Mouse (Mus musculus) liver (tissue): ENCODE data around the gene Zfp712.

Source experiments
- DNase-seq: peaks from one replicate; pipeline ENCODE4 v3.0.0-alpha.2; 2020; ENCODE audit warnings: mixed read lengths

Gene Zfp712

DNA sequence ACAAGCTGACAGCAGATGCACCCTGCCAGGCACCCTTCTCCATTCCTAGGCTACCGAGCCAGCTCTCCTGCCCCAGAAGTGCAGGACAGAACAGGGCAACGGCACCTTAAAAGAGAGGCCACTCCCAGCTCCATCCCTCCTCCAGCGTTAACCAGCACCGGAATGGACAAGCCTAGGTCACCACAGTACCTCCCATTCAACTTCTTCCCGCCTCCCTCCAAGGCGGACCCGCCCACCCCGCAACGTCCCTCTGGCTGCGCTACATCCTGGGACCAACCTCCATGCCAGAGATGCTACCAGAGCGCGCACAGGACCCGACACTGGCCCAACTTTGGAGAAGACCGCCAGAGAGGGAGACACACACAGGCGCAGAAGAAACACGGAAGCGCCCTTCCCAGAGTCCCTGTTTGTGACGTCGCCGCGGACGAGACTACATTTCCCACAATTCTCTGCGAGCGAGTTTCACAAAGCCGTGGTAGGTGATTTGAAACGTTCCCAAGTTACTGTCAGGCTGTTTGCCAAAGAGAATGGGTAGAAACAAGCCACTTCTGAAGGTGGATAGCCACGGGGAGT, at the start of gene Zfp712:
Gene Zfp712 (minus strand): TSS at position 385 of the 573 bp plus-strand sequence.
- peak; percentile 85 for DNase-seq

DNA sequence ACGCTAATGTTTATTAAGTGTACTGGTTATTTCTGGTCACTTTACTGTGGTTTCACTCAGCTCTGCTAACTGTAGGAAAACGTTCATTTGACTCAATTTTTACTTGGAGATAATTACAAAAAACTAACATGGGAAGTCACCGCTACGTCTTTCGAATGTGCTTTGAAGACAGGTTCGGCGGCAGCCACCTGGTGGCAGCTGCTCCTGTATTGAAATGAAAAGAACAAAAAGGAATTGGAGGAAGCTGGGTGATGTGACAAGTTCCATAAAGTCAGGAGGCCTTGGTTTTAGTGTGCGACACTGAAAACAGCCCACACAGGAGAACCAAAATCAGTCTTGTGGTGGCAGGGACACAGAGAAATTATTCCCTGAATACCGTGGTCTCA, 47.8 kb upstream of the Zfp712 start:
- peak; percentile 70 for DNase-seq

DNA sequence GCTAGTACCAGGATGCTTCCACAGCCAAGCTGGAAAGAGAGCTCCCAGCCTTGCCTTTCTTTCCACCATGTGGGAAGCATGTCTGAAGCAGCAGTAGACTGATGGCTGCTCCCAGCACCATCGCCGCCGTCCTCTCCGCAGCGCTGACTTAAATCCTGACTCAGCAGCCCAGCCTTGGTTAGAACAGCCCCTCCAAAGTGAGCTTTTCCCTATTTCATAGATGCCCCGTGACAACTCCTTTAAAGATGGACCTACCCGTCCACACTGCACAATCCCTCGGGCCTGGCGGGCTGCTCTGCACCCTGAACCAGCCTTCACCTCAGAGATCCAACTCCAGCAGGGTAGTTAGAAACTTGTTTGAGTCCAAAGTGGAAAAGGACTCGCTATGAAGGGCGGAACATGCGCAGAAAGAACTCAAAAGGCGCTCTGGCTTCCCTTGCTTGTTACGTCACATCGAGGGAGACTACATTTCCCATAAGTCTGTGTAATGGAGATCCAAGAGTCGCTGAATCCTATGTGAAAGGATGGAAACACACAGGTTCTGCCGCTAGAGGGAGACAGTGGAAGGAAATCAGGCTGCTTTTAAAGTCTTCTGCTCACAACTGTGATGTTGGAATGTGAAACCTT, 47.3 kb upstream of the Zfp712 start, which contains the start of gene Gm28557:
Gene Gm28557 (minus strand): TSS at position 411 of the 627 bp plus-strand sequence.
- DNase-seq, result peak; percentile 90

DNA sequence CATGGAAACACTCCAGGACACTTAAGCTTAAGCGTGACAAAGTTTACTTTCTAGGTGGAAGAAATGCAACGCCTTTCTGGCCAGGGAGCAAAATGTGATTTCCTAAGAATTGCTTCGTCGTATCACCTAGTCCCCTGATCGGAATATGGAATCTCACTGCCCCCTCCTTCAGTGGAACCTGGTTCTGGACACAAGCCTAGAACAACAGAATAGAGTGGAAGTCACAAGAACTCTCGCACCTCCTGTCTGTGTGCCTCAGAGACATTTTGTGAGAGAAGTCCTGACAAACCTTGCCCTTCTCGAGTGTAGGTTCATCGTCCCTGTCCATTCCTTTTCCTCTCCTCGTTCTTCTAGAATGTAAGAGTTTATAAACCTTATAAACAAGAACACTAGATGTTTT, 46.7 kb upstream of the Zfp712 start:
- DNase-seq, result peak; percentile 7

DNA sequence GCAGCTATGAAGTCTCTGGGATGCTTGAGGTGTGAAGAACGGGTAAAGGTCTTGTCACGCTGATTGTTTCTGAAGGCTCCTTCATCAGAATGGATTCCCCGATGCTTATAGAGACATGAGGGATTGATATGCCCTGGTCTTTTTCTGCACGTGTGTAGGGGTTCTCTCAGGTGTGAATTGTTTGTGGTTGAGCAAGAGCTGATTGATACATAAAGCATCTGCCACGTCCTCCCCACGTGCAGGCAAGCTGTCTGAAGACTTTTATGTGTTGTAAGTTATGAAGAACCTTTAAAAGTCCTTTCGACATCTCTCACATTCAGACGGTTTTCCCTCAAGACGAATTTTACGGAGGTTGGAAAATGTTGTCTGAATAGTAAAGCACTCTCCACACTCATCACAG, 36.9 kb upstream of the Zfp712 start, which contains the start of gene Zfp708:
Gene Zfp708 (minus strand): TSS at position 101 of the 400 bp plus-strand sequence.
- DNase-seq, result no peak

DNA sequence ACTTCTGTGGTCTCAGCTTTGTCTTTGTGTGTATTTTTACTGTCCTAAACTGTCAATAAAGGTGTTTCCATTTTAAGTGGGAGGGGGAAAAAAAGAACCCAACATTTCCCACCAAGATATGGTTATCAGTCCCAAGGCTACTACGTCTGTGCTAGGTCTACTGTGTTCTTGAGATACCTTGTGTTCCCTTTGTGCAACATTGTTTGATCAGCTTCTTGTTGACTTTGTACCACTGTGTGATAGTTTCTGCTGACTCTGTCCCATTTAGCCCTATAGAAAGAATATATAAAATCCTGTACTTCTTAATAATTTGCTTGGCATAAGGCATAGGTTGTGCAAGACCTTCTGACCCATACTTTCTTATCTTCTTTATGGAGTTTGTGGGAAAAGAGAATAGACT, 29.2 kb upstream of the Zfp712 start:
- no peak for DNase-seq

DNA sequence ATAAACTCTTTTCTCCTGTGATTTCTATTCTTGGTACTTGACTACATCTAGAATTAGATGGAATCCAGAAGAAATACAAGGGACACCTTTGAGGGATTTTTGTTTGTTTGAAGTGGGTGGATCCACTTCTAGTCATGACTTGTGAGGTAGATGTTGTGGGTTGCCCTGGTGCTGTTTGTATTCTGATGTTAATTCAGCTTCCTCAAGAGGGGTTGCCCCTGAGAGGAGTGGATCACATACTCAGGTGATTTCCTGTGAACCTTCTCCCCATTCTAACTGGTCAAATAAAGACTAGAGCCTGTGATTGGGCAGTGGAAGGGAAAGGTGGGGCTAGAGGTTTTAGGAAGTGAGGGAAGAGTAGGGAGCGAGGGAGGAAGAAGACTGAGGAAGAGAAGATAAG, 21.0 kb upstream of the Zfp712 start:
- no peak for DNase-seq

DNA sequence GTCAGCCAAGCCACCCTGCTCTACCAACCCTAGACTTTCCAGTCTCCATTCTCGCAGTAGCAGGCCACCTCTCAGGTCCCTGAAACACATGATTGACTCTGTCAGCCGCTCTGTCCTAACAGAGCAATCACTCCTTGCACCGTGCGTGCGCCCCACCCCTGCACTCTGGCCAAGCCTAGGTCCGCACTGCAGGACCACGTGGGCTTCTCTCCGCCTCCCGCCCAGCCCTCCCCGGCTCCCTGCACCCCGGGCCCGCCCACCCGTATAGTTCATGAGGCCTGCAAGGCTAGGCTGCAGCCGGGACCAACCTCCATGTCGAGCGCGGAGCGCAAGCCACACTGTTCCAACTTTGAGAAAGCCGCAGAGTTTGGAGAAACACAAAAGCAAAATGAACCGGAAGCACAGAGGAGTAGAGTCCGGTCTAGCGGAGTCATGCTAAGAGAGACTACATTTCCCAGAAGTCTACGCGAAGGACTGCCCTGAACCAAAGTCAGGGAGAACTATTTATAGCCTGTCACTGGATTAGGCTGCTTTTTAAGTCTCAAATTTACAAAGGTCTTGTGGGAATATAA, 20.3 kb upstream of the Zfp712 start:
- DNase-seq, result peak; percentile 86

DNA sequence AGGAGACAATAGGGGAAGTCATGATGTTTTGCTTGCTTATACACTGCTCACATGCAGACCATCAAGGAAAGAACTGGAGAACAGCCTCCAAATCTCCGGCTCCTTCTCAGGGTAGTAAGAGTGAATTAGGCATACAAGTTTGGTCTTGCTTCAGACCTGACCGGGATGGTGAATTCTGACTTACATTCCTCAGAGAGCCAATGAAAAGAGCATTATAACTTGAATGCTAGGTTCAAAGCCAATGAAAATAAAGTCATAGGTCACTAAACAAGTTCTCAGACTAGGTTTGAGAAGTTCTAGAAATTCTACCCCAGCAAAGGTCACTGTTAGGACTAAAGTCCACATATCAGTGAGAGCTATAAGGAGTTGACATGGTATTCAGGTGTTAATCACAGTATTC, 16.3 kb upstream of the Zfp712 start:
- no peak for DNase-seq

DNA sequence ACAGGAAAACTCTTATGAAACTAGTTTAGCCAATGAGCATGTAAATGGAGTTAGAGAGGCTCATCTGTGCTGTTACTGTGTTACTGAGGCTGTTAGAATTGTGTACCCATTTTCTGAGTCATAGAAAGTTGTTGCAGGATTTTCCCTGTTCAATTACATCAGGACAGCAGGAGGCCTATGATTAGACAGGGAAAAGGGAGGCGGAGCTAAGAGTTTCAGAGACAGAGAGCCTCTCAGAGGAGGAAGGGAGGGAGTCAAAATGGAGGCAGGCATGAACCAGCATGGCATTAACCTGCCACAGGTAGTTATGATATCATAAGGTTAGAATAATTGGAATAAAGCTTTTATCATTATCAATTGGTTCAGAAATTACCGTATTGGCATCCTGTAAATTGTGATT, 11.8 kb upstream of the Zfp712 start:
- no peak for DNase-seq

DNA sequence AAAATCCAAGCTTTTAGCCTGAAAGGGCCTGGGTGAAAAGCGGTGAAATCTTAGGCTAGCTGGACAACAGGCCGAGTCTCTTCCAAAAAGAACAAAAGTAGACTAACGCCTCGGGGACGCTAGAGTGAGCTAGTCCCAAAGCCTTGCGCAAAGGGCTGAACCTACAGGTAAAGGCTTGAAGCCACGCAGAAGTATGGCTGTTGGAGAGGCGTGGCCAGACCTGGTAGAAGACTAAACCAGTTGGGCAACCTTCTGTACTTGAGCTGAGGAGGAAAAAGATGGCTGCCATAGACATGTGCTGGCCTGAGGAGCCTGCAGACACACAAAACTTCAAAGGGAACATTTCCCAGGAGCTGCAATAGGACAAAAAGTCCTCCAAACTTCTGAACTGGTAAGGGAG, 4.4 kb upstream of the Zfp712 start:
- DNase-seq, result no peak

DNA sequence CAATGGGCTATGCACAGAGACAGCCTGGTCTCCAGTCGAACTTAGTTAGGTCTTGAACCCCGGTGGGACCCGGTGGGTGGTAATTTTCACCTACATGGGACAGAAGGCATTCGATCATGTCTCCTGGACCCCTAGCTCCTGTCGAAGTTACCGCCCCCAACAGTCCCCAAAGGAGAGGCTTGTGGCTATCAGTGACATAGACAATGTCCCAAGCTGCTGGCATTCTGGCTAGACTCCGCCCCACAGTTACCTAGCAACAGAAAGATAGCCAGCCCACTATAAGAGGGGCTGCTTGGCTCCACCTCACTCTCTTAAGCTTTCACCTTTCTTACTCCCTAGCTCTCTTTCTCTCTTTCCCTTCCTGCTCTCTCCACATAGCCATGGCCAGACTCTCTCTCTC, 1.5 kb upstream of the Zfp712 start:
- DNase-seq, result peak; percentile 42

DNA sequence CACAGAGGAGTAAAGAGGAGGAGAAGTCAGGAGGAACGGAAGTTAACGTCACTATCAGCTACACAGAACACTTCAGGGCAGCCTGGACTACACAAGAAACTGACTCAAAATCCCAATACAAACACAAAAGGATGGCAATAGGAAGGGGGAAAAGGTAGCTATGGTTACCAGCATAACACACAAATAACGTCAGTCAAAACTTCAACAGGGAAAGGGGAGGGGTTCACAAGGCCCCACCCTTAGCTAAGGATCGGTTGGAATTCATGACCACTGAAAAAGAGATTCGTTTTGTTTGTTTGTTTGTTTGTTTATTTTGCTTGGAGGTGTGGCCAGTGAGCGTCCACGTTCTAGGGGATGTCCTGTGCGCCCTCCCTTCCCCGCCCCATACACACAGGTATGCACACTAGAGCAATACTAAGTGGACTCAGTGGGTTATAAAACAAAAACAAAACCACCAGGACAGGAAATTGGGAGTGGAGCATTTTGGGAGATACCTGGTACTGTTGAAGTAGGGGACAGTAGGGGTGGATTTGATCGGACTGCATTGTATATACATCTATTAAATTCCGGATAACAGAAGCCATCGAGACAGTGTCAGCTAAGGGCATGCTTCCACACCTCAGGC, 697 bp downstream of the Zfp712 start:
- no peak for DNase-seq
